Mouse (Mus musculus) small intestine, adult 2 months (tissue): ENCODE results near the gene Scgb1b15. TPM values are rescaled to one million over a fixed set of nuclear protein-coding genes. Genes with fewer than 3 reads are reported as not detected.
"Not testable (repeated sequence)": the region's sequence is repeated elsewhere in the genome, so short reads cannot be mapped to it uniquely, and the experiment has no call there.

Source experiments
- H3K27ac ChIP-seq: fragments of 200-500 bp; 2 replicates; pipeline ENCODE4 v1.5.1; 2012; ENCODE audit warnings: low read depth, low read length, control low read depth, inconsistent platforms; ENCODE audit not compliant: insufficient read depth
- H3K27me3 ChIP-seq: fragments of 200-500 bp; 2 replicates; pipeline ENCODE4 v1.6.1; 2012; ENCODE audit warnings: mild to moderate bottlenecking, moderate library complexity, low read length, inconsistent platforms; ENCODE audit not compliant: control insufficient read depth, insufficient read depth
- H3K36me3 ChIP-seq: fragments of 200-500 bp; 2 replicates; pipeline ENCODE4 v1.6.1; 2012; ENCODE audit warnings: mild to moderate bottlenecking, low read length, control low read depth, inconsistent platforms; ENCODE audit not compliant: control insufficient read depth, insufficient read depth
- H3K4me1 ChIP-seq: fragments of 200-500 bp; 2 replicates; pipeline ENCODE4 v1.6.1; 2012; ENCODE audit warnings: low read length, inconsistent platforms, mixed read lengths; ENCODE audit not compliant: control insufficient read depth, insufficient read depth, insufficient read length
- H3K4me3 ChIP-seq: fragments of 200-500 bp; 2 replicates; pipeline ENCODE4 v1.5.1; 2012; ENCODE audit warnings: low read depth, mild to moderate bottlenecking, control low read depth, inconsistent platforms, low read length, moderate library complexity
- polyA plus RNA-seq: library from polyadenylated mRNA; depleted of rRNA; stranded (reverse); fragments of >200 nt; gene quantifications from 2 replicates; pipeline ENCODE4 v1.2.3, GENCODE M21; 2012; rRNA removed

Gene Scgb1b15
- polyA plus RNA-seq = not detected in 2 replicates

- H3K27ac ChIP-seq, H3K27me3 ChIP-seq, H3K36me3 ChIP-seq, H3K4me1 ChIP-seq, H3K4me3 ChIP-seq: not testable (repeated sequence)
Measured at GRCm38 (mm10) chr7:32836254-32836653, at the start of gene Scgb1b15. Scgb1b15 (plus strand) TSS chr7:32836554.

DNA sequence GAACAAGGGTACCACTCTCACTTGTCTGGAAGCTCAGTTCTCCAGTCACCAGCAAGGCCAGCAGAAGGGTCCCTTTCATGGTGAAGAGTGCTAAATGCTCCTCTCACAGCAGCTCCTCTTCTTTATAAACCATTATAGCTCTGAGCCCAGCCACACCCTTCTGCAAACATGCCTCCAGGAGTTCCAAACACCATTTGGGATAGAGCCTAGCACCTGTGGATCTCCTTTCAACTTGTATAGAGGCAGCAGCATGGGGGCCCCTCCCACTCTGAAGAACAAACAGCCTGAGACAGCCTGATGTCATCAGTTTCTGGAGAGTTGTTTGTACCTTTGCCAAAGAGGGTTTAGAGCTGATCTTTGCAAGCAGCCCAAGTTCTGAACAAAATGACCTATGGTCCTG lies 6.8 kb upstream of the Scgb1b15 start, which contains the start of gene Scgb2b15:
Gene Scgb2b15, minus strand, starts transcription at position 101 of the 400 bp plus-strand sequence.
- not testable (repeated sequence) for H3K27me3 ChIP-seq, H3K4me1 ChIP-seq, H3K36me3 ChIP-seq, H3K27ac ChIP-seq, H3K4me3 ChIP-seq

Other genes starting within 250 kb of the Scgb1b15 start
- gene Scgb2b15, start 6.9 kb upstream of the Scgb1b15 start, polyA plus RNA-seq = not detected in 2 replicates
- gene Scgb2b17, start 220.0 kb downstream of the Scgb1b15 start, polyA plus RNA-seq = not detected in 2 replicates
- not detected in 2 replicates for gene Scgb1b17, start 226.9 kb downstream of the Scgb1b15 start, polyA plus RNA-seq